Mouse (Mus musculus) frontal cortex, postnatal 14 days (tissue): Measurements from ENCODE around the gene Arap2.

Experiments
- DNase-seq, 2 experiments: peaks; one replicate each; pipeline ENCODE4 v3.0.0; 2022; ENCODE audit warnings: low spot score in 2 of 2

Arap2 gene

DNA sequence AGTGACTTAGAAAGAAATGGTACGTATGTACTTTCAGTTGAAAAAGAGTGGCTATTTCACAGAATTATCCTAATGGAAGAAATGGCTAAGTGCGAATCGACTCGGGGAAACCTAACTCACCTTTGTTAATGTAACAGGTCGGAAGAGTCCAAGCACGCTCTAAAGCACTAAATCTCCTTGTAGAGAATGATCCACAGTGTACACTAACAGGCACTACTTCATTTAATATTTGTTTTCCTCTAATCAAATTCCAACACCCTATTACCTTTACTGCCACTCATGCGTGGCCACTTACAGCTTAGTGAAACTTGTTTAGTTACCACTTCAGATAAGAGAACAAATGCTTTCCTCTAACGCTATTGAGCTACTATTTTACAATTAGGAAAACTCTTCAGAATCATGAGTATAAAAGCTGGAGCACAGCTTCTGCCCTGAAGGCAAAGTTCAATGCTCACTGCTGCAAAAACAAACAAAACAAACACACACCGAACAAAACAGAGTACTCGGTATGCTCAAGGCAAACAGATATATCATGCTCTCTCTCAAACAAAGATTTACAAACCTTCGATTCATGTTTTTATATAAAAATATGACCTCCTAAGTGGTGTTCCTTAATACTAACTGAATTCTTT, 143.0 kb downstream of the Arap2 start:
- DNase-seq: no peak

DNA sequence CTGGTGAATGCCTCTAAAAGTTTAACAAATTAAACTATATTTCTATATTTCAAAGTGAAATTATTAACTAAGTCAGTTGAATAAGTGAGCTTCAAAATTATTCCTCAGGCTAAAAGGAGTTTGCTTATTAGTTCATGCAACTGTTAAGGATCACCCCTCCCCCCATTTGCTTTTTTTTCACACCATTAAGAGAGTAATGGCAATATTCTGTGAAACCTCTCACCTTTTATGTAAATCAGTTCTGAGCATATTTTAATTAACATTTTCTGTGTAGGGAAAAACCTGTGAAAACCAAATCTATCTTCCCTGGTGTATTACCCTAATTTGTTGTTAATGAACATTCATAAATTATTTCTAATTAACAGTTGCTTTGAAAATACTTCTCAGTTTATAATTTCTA, 147.7 kb downstream of the Arap2 start:
- DNase-seq: no peak

DNA sequence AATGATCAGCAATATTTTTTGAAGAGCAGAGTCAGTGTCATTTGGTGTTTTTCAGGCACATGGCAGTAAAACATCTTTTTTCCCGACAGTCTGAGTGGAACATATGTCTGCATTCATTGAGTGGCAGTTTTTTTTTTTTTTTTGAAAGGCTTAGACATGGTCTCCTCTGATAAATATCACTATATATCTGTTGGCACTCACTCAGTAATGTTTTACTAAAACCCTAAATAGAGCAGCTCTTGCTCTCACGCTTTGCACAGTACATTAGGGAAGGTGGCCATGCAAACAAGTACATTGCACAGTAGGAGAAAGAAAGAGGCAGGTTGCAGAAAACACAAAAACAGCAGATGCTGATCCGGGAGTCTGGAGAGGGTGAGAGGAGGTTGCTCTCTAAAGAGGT, 154.0 kb downstream of the Arap2 start:
- DNase-seq: no peak

DNA sequence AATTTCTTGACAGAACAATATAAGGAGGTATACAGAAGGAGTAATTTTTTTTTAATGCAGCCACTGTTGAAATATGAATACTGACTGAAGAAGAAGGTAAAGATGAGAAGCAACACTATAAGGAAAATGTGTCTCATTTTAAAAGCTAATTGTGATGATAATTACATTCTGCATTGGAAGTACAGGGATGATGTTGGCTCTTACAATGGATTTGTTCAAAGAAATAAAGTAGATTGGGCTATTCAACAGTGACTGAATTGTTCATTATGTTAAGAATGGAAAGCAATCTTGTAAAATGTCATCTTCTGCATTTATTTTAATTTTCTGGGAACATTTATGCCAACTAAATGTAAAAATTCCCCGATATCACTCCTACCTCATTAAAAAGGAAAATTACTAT, 178.6 kb downstream of the Arap2 start:
- no peak for DNase-seq

DNA sequence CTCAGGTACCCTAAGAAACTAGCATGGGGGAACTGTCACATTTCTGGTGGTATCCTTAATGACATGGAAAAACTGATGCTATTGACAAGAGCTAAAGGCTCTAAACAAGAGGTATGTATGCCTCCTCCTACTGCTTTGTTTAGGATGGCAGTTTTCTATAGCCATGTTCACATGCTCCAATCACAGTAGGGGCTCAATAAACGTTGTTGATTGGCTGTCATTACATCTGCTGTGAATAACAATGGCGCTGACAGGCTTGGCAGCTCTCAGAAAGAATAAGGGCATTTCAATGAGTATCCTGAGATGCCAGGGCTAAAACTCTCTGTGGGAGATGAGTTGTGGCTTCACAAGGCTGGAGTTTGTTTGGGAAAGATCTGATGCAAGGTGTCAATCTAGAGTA, 183.3 kb downstream of the Arap2 start:
- DNase-seq: no peak

DNA sequence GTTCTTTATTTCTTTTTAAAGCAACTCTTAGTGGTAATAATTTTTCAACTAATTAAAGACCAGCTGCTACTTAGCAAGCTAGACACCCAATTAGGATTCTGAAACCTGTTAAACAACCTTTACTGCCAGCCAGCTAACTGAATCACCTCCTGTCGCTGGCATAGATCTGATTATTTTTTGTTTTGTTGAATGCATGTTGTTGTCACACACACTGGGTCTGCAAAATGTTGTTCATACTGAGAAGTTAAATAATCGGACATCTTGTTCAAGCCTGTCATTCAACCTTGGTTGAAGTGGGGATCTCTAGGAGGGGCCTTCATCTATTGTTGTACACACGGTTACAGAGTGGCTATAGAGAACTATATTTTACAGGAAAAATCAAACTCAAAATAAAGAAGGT, 184.3 kb downstream of the Arap2 start:
- no peak for DNase-seq

DNA sequence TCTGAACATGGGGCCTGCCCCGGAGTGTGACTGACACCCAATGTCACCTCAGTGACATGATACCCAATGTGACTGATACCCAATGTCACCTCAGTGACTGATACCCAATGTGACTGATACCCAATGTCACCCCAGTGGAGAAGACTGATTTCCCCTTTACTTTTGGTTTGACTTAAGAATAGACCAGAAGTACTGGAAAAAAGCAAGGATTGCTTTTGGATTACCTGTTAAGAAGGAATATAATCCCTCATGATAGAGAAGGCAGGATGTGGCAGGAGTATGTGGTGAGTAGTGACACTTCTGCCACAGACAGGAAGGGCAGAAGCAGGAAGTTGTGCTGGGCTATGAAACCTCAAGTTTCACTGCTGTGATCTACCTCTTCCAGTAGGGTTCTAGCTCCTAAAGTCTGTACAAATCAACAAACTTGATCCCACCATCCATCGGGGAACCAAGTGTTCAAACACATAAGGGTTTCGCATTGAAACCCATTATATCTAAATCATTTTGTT, 191.6 kb downstream of the Arap2 start:
- no peak for DNase-seq
